Mouse (Mus musculus) kidney, adult 11 months (tissue): ENCODE data around the gene Rbck1.

Experiments used
- DNase-seq: peaks from one replicate; pipeline ENCODE4 v3.0.0; 2022

The Rbck1 gene

GRCm38 (mm10) chr2:152343329-152344213 lies 11.1 kb upstream of the Rbck1 start, which contains the start of gene Trib3:
Gene Trib3 (minus strand): TSS chr2:152344032.
- peak; percentile 60 for DNase-seq

GRCm38 (mm10) chr2:152339631-152340179 lies 7.3 kb upstream of the Rbck1 start:
- DNase-seq = no peak

GRCm38 (mm10) chr2:152338319-152338718 lies 5.9 kb upstream of the Rbck1 start:
- no peak for DNase-seq

- DNase-seq = no peak
These were observed 5.2 kb upstream of the Rbck1 start for GRCm38 (mm10) chr2:152337591-152338212.

- peak; percentile 31 for DNase-seq
These were observed 4.4 kb upstream of the Rbck1 start for GRCm38 (mm10) chr2:152336856-152337255.

GRCm38 (mm10) chr2:152335289-152335820 lies 2.9 kb upstream of the Rbck1 start:
- DNase-seq = no peak

- no peak for DNase-seq
These were observed 1.0 kb upstream of the Rbck1 start for GRCm38 (mm10) chr2:152333345-152334006.

DNA sequence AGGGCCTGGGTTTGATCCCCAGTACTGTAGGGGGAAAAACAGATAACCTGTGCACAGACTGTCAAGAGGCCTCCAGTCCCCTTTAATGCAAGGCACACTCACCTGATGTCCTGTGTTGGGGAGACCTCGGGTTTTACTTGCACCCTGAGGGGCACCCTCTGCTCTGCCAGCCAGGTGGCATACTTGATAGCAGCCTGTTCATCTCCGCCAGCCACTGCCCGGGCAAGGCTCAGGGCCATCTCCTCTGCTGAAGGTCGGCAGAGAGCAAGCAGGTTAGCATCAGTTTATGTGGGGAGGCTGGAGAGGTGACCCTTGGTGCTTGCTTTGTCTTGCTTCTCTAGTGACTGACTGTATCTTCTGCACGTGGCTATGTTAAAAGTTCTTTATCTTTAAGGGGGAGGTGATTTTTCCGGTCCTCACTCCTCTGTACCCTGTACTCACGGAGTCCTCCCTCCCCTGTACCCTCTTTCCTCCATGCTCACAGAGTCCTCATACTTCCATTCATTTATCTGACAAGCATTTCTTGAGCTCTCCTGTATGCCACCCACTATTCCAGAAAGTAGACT lies 1.5 kb downstream of the Rbck1 start:
- DNase-seq = no peak

- DNase-seq = no peak
These were observed 4.5 kb downstream of the Rbck1 start for GRCm38 (mm10) chr2:152327980-152328379.

GRCm38 (mm10) chr2:152326654-152327053 lies 5.8 kb downstream of the Rbck1 start:
- no peak for DNase-seq

DNA sequence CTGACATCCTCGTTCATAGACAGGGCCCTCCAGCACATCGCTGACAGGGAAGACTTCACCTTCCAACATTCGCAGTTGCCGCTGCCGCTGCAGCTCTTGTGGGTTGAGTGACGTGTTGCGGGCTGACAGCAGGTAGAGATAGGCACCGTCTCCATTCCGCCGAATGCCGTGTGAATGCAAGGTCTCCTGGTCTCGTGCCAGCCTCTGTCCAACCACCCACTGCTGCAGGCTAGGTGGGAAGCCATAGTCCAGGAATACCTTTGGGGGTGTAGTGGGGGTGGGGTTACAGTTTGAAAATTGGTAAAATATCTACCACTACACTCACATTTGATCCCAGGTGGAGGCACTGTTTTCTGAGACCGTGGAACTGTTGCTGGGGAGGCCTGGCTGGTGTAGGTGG lies 6.3 kb downstream of the Rbck1 start:
- no peak for DNase-seq

DNA sequence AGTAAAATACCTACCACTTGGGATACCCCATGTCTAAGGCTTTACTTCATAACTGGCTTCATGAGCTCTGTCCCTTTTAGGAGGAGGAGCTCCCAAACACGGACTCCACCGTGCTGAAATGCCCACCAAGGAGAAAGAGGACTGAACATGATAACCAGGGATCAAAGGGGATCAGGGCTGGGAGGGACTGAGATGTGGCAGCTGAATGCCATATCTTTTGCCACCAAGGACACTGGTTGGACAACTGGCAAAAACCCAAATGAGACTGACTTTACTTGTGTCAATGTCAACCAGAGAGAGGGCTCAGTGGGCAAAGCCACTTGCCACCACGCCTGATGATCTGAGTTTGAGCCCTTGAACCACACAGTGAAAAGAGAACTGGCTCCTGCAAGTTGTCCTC lies 7.6 kb downstream of the Rbck1 start:
- no peak for DNase-seq

DNA sequence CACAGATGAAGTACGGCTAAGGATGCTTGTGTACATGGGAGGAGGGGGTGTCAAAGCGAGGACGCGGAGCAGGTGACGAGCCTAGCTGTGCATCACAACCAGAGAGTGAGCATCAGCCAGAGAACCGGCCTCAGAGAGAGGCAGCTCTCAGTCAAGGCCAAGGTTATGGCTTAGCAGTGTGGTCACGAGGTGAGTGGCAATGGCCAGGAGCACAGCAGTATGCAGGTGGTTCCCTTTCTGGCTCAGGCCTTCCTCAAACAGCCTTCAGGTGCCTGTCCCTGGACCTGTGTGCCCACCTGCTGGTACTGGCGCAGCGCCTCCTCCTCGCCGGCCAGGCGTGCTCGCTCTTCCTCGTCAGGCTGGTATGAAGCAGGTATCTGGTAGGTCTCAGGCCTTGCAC lies 8.5 kb downstream of the Rbck1 start:
- DNase-seq = no peak

DNA sequence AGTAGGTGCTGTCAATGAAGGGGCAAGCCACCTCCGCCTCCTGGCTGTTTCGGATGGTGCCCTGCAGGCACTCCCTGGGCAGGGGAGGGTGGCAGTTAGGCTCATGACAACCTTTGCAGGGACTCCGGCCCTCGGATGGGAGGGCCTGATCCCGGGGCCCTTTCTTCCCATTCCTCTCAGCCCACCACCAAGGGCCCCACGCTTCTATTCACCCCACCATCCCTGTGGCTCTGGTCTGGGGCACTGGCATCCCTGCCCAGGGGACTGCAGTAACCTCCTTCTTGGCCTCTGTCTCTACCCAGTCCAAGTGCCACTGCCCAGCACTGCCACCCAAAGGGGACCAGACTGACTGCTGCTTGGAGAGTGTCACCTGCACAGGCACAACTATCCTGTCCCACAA lies 10.3 kb downstream of the Rbck1 start:
- DNase-seq = no peak

DNA sequence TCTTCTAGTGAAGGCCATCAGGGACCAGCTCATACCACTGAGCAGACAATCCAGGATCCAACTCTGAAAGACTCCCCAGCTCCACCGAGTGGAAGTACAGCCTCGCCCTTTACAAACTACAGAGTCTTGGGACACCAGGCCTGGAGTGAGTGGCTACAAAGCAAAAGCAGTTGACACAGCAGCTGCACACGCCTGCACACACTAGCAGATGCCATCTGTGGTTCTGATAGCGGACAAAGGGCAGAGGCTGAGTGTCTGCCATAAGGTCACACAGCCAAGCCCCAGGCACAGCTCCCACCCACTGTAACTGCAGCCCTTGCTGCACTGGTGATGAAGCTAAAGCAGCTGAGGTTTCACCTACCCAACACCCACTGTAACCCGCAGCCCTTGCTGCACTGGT lies 10.9 kb downstream of the Rbck1 start:
- no peak for DNase-seq

DNA sequence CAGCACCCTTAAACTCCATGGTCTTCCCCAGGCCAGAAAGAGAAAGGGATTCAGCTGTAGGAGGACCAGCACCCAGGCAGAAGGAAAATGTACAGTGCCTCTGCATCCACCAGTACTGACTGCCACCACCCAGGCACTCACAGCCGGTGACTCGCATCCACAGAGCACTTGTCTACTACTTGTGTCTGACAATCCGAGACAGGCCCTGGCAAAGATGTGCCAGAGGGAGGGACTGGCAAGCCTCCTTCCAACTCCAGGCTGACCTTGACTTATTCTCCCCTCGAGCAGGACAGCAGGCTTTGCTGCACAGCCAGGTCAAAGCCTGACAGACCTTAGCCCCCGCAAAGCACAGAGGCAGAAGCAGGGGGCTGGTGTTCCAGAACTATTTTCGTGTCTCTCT lies 15.4 kb downstream of the Rbck1 start:
- DNase-seq = no peak

GRCm38 (mm10) chr2:152313926-152314325 lies 18.5 kb downstream of the Rbck1 start:
- DNase-seq = no peak

- DNase-seq = no peak
These were observed 19.5 kb downstream of the Rbck1 start for GRCm38 (mm10) chr2:152312996-152313395.

DNA sequence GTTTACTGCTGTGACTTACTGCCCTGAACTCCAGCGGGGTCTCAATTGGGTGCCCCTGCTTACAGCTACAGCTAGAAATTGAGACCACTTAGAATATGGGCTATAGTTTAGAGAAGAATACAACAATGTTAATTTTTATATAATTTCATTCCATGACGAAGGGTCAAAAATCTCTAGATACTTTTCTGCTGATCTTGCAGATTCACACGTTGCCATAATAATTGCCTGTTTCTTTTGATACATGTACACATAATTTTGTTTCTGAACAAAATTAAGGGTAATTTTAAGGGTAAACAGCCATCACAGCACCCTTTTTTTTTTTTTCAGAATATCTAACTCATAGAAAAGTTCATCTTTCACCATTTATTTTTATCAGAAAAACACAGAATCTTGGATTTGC lies 25.3 kb downstream of the Rbck1 start:
- DNase-seq = no peak

GRCm38 (mm10) chr2:152305480-152305879 lies 27.0 kb downstream of the Rbck1 start:
- DNase-seq = no peak

DNA sequence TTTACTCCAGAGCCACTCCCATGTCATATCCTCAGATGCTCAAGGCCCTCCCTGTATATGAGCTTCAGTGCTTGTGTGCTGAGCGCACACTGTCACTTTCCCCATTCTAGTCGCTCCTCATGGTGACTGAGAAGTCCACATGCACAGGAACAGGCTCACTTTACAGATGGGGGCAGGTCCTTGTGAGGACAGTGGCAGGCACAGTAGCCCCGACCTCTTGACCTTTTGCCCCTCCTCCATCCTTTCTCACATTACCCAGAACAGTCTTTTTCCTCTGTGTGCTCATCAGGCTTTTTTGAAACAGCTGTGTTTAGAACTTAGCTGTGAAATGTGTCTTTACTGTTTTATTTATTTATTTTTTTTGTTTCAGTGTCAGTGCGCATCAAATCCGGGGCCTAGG lies 28.7 kb downstream of the Rbck1 start:
- no peak for DNase-seq

GRCm38 (mm10) chr2:152302862-152303261 lies 29.6 kb downstream of the Rbck1 start:
- no peak for DNase-seq

GRCm38 (mm10) chr2:152294541-152294940 lies 37.9 kb downstream of the Rbck1 start:
- DNase-seq = no peak
